Mouse (Mus musculus) myocyte (in vitro differentiated cells): ENCODE data around the gene D130043K22Rik.

Source experiments
- CEBPB ChIP-seq: IDR thresholded peaks from 2 replicates; pipeline ENCODE4 v1.6.1; 2011; ENCODE audit warnings: mild to moderate bottlenecking, moderate library complexity; ENCODE audit not compliant: poor library complexity, insufficient read depth, severe bottlenecking
- MYOG ChIP-seq, 3 experiments: IDR thresholded peaks; one replicate each; pipeline ENCODE4 v1.6.1; 2011; ENCODE audit warnings: control low read depth in 2 of 3, low read depth in 2 of 3, mild to moderate bottlenecking in 2 of 3; ENCODE audit not compliant: insufficient read length in 2 of 3, control insufficient read depth in 1 of 3, insufficient read depth in 1 of 3
- POLR2A ChIP-seq: IDR thresholded peaks from one replicate; pipeline ENCODE4 v1.6.1; 2011; ENCODE audit warnings: low read depth, mild to moderate bottlenecking, control low read depth, moderate library complexity; ENCODE audit not compliant: insufficient read length
- REST ChIP-seq: IDR thresholded peaks from one replicate; pipeline ENCODE4 v1.6.1; 2011; ENCODE audit warnings: mild to moderate bottlenecking, control low read depth, moderate library complexity; ENCODE audit not compliant: insufficient read depth, insufficient read length
- SRF ChIP-seq: IDR thresholded peaks from one replicate; pipeline ENCODE4 v1.6.1; 2011; ENCODE audit warnings: low read depth; ENCODE audit not compliant: control insufficient read depth, insufficient read length
- TCF12 ChIP-seq: IDR thresholded peaks from one replicate; pipeline ENCODE4 v1.6.1; 2011; ENCODE audit warnings: mild to moderate bottlenecking, control low read depth; ENCODE audit not compliant: poor library complexity, insufficient read depth, severe bottlenecking

- TF ChIP-seq MYOG (IDR thresholded peaks at IDR 0.05; ENCODE audit: control insufficient read depth in 1 of 3, insufficient read depth in 1 of 3, insufficient read length in 2 of 3, low read depth in 2 of 3), result no peak
- no peak for TF ChIP-seq POLR2A
- no peak for TF ChIP-seq CEBPB
- no peak for TF ChIP-seq SRF
- no peak for TF ChIP-seq TCF12
- TF ChIP-seq REST, result no peak
These were observed 20.3 kb upstream of the D130043K22Rik start for GRCm38 (mm10) chr13:24824647-24825046.
